Mouse (Mus musculus) erythroblast, embryonic 14.5 days (primary cell): ENCODE results near the gene Gtf2f1. TPM values are rescaled to one million over a fixed set of nuclear protein-coding genes. Genes with fewer than 3 reads are reported as not detected.

Experiments
- H3K27me3 ChIP-seq: 2 replicates; pipeline ENCODE4 v1.6.1; 2012; ENCODE audit warnings: inconsistent platforms; ENCODE audit not compliant: control insufficient read depth
- H3K36me3 ChIP-seq: 2 replicates; pipeline ENCODE4 v1.6.1; 2012; ENCODE audit warnings: mild to moderate bottlenecking, inconsistent platforms; ENCODE audit not compliant: control insufficient read depth
- H3K4me1 ChIP-seq: 2 replicates; pipeline ENCODE4 v1.6.1; 2012; ENCODE audit warnings: inconsistent platforms; ENCODE audit not compliant: control insufficient read depth
- H3K4me3 ChIP-seq: replicated peaks from 2 replicates; pipeline ENCODE3; 2012; ENCODE audit warnings: moderate library complexity, mild to moderate bottlenecking, inconsistent platforms
- H3K9me3 ChIP-seq: 2 replicates; pipeline ENCODE4 v1.6.1; 2012; ENCODE audit warnings: low read length, inconsistent platforms, mixed read lengths; ENCODE audit not compliant: control insufficient read depth
- GATA1 ChIP-seq: IDR thresholded peaks from 2 replicates; pipeline ENCODE4 v1.6.1; 2012; ENCODE audit warnings: low read length, inconsistent platforms, mixed read lengths
- TAL1 ChIP-seq: IDR thresholded peaks from 3 replicates; pipeline ENCODE4 v1.6.1; 2012; ENCODE audit warnings: low read length, inconsistent platforms, mixed read lengths
- polyA plus RNA-seq: library from polyadenylated mRNA; stranded (reverse); fragments of >175 nt; gene quantifications from 2 replicates; pipeline ENCODE4 v1.2.3, GENCODE M21; 2012

Gene Gtf2f1
- polyA plus RNA-seq, 1 experiment: 32.9 TPM

DNA sequence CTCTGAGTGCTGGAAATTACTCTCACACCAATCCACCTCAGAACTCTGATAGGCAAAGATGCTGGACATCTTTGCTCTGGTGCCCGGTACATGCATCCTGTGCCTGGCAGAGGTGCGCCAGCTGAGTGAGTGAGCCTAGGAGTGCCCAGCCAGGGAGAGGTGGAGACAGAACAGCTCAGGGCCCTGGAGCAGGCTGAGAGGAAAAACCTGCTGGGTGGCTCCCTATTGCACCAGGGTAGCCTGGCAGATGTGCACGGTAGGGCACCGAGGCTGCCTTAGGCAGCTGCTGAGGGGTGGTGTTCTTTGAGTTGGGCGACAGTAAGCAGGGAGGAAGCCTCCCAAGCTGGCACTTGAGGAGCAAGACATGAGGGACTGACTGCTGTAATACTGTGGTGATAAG, 29.1 kb downstream of the Gtf2f1 start, which contains the start of gene Acer1:
Gene Acer1 (minus strand): TSS at position 114 of the 400 bp plus-strand sequence.
- TF ChIP-seq GATA1 (no peak), TAL1 (no peak)
- no peaks in the 10 kb centered on the region for H3K9me3 ChIP-seq
- peaks cover 5% of the 10 kb centered on the region; the same call in 1 of the 2 replicates for H3K4me1 ChIP-seq
- no peaks in the 10 kb centered on the region for H3K27me3 ChIP-seq
- H3K4me3 ChIP-seq: no peak within 1 kb of the TSS
- no peaks in the 10 kb centered on the region for H3K36me3 ChIP-seq

DNA sequence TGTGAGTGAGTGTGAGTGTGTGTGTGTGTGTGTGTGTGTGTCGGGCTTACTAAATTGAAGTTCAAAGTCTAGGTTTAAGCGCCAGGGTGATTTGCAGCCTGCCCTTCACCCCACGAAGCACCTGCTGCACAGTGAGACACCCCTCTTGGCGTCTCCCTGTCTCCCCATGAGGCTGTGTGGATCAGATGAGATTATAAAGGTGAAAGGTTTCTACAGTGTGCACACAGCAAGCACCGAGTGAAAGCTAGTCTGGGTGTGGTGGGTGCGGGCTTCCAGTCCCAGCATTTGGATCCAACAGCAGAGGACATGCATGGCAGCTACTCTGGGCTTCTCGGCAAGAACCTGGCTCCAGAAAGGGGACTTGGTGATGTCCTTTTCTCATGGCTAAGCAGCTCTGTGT, 30.0 kb downstream of the Gtf2f1 start:
- Histone ChIP-seq H3K27me3 (no peaks in the 10 kb centered on the region), H3K4me1 (peaks cover 7% of the 10 kb centered on the region), H3K9me3 (no peaks in the 10 kb centered on the region), H3K36me3 (no peaks in the 10 kb centered on the region), H3K4me3 (no peak overlapping the region)
- TF ChIP-seq TAL1: no peak
- no peak for TF ChIP-seq GATA1

DNA sequence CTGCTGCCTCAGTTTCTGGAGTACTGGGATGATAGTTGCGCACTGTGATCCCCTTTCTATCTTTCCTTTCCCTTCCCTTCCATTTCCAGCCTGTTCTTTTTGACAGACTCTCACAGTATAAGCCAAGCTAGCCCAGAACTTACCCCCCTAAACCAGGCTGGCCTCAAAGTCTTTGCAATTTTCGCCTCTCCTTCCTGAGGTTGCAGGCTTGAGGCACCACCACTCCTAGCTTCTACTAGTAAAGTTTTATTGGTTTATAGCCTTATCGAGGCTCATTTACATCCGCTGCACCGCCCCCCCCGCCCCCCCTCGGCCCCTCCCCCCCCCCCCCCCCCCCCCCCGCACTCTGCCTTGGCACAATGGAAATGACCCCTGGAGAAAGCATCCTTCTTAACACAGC, 31.6 kb downstream of the Gtf2f1 start:
- no peaks in the 10 kb centered on the region for H3K27me3 ChIP-seq
- no peaks in the 10 kb centered on the region for H3K36me3 ChIP-seq
- TF ChIP-seq GATA1: no peak
- no peak for TF ChIP-seq TAL1
- H3K9me3 ChIP-seq: no peaks in the 10 kb centered on the region
- no peak overlapping the region for H3K4me3 ChIP-seq
- peaks cover 9% of the 10 kb centered on the region for H3K4me1 ChIP-seq

DNA sequence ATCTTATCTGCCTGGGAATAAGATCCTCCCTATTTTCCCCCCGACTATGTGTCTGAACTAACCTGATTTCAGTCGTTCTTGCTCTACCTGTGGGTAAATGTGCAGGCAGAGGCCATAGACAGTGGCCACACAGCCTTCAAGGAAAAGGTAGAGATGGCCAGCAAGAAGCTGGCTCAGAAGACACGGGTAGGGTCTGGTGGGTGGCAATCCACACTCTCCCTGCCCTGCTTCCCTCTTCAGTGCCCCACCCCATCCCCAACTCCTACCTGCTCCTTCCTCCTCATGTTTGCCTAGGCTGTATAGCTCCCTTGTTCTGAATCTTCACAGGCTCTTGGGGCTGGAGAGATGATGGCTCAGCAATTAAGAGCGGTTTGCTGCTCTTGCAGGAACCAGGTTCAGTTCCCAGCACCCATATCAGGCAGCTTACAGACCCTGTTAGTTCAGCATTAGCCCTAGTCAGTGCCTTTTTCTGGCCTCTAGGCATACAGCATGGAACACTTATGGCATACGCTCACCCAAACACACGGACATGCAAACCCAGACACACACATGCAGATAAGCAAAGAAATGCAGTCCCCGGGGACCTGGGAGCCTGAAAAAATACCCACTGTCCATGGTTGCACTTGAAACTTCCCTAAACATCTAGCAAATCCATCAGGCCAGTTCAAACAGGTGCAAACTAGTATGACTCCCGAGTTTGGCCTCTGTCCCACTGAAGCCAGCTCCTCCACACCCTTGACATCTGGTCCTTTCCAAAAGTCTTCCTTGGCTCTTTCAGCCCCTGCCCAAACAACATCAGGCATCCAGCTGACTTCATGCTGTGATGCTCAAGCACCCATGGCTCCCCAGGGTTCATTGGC, 34.3 kb downstream of the Gtf2f1 start:
- Histone ChIP-seq H3K9me3 (no peaks in the 10 kb centered on the region), H3K27me3 (peaks cover 2% of the 10 kb centered on the region), H3K4me3 (no peak overlapping the region), H3K4me1 (peaks cover 8% of the 10 kb centered on the region), H3K36me3 (no peaks in the 10 kb centered on the region)
- no peak for TF ChIP-seq TAL1
- no peak for TF ChIP-seq GATA1

GRCm38 (mm10) chr17:56975391-56975790, 35.7 kb downstream of the Gtf2f1 start:
- no peak for TF ChIP-seq TAL1
- no peak for TF ChIP-seq GATA1
- Histone ChIP-seq H3K9me3 (no peaks in the 10 kb centered on the region), H3K4me3 (no peak overlapping the region), H3K4me1 (peaks cover 8% of the 10 kb centered on the region), H3K36me3 (no peaks in the 10 kb centered on the region), H3K27me3 (peaks cover 14% of the 10 kb centered on the region)

GRCm38 (mm10) chr17:56974708-56975240, 36.3 kb downstream of the Gtf2f1 start:
- Histone ChIP-seq H3K27me3 (peaks cover 19% of the 10 kb centered on the region), H3K4me1 (peaks cover 8% of the 10 kb centered on the region), H3K9me3 (no peaks in the 10 kb centered on the region), H3K4me3 (no peak overlapping the region), H3K36me3 (no peaks in the 10 kb centered on the region)
- TF ChIP-seq GATA1 (no peak), TAL1 (no peak)

GRCm38 (mm10) chr17:56973956-56974707, 37.0 kb downstream of the Gtf2f1 start:
- Histone ChIP-seq H3K27me3 (peaks cover 25% of the 10 kb centered on the region), H3K4me3 (no peak overlapping the region), H3K4me1 (peaks cover 8% of the 10 kb centered on the region), H3K36me3 (no peaks in the 10 kb centered on the region), H3K9me3 (no peaks in the 10 kb centered on the region)
- TF ChIP-seq TAL1 (no peak), GATA1 (no peak)

- Histone ChIP-seq H3K36me3 (no peaks in the 10 kb centered on the region), H3K27me3 (peaks cover 31% of the 10 kb centered on the region), H3K4me3 (no peak overlapping the region), H3K4me1 (peaks cover 6% of the 10 kb centered on the region), H3K9me3 (no peaks in the 10 kb centered on the region)
- TF ChIP-seq GATA1 (no peak), TAL1 (no peak)
Measured at GRCm38 (mm10) chr17:56970081-56970480, 41.0 kb downstream of the Gtf2f1 start.

DNA sequence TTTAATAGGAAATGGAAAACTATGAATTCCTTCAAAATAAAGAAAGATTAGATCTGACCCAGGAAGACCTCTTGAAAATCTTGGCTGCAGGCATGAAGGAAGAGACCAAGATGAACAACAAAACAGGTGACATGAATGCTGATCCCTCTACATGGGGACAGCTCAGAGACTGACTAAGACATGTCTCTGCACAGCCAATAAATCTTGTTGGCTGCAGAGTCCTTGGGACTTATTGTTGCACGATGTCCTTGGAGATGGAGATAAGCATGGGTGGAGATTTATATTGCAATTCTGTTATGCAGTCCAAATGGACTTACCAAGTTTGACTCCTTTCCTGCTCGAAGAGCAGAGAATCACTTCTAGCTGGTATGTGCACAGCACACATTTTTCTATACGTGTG, 41.8 kb downstream of the Gtf2f1 start:
- TF ChIP-seq GATA1 (no peak), TAL1 (no peak)
- Histone ChIP-seq H3K4me3 (no peak overlapping the region), H3K9me3 (no peaks in the 10 kb centered on the region)

More for the DNA sequence above, 41.8 kb downstream of the Gtf2f1 start:
- H3K36me3 ChIP-seq: no peaks in the 10 kb centered on the region
- H3K27me3 ChIP-seq: peaks cover 33% of the 10 kb centered on the region
- H3K4me1 ChIP-seq: peaks cover 1% of the 10 kb centered on the region
